In genomic region chr2:25331470-25331869, GRCm38 (mm10) we compare ENCODE assay signal across 7 mouse cellular contexts. TPM values are rescaled to one million over a fixed set of nuclear protein-coding genes. Genes with fewer than 3 reads are reported as not detected.
A peak's percentile ranks its signal among the peaks of the same experiment; 100 is the strongest.
DNase-seq lines count a peak whose midpoint lies in the region; ATAC-seq and TF ChIP-seq lines count a peak whose summit lies in the region.

No protein-coding gene starts in this region.

- no peak overlapping the region for H3K27ac ChIP-seq in thymus, adult 2 months (ENCODE audit: control insufficient read depth, insufficient read depth, low read length)
- peak overlapping the region; percentile 92 for H3K27ac ChIP-seq in forebrain, embryonic 10.5 days
- no peak overlapping the region for H3K27ac ChIP-seq in liver, embryonic 11.5 days (ENCODE audit: low read depth, low read length)

- peaks cover 14% of the 10 kb centered on the region for H3K4me1 ChIP-seq in thymus, adult 2 months (replicated peaks; ENCODE audit: control insufficient read depth, insufficient read depth, low read length)
- peaks cover 21% of the 10 kb centered on the region for H3K4me1 ChIP-seq in forebrain, embryonic 10.5 days
- peaks cover 13% of the 10 kb centered on the region for H3K4me1 ChIP-seq in liver, embryonic 11.5 days (replicated peaks; ENCODE audit: control insufficient read depth, insufficient read depth, low read length)

- no peaks in the 10 kb centered on the region for H3K9me3 ChIP-seq in forebrain, embryonic 10.5 days
- no peaks in the 10 kb centered on the region for H3K9me3 ChIP-seq in liver, embryonic 11.5 days (ENCODE audit: control insufficient read depth, low read length)

- TF ChIP-seq POLR2A in thymus, adult 2 months (IDR thresholded peaks at IDR 0.05; ENCODE audit: control insufficient read depth, extremely low read depth, insufficient read depth, low read length, poor library complexity), result no peak

- DNase-seq in thymus, adult 2 months, result no peak
- no peak for DNase-seq in thymus, postnatal 36 days
- DNase-seq in forebrain, embryonic 10.5 days (ENCODE audit: extremely low spot score, low spot score), result no peak
- no peak for DNase-seq in liver, embryonic 11.5 days (ENCODE audit: low spot score)
- no peak for DNase-seq in urinary bladder, adult 18-20 months (ENCODE audit: low spot score in 2 of 2)
- no peak for DNase-seq in urinary bladder, postnatal 36 days (ENCODE audit: low spot score in 2 of 2)
- DNase-seq in layer of hippocampus, postnatal 25 days (ENCODE audit: extremely low spot score in 1 of 2, low spot score in 1 of 2), result no peak

- H3K4me3 ChIP-seq in thymus, adult 2 months (ENCODE audit: control insufficient read depth, insufficient read depth, low read length), result peak overlapping the region; percentile 64; the same call in 1 of the 2 replicates
- H3K4me3 ChIP-seq in forebrain, embryonic 10.5 days, result peak overlapping the region; percentile 93
- H3K4me3 ChIP-seq in liver, embryonic 11.5 days (ENCODE audit: low read depth, low read length), result peak overlapping the region; percentile 88

- WGBS in thymus, adult 2 months, result 63% methylated on average over 9 of the region's 9 CpGs
- WGBS in forebrain, embryonic 10.5 days, result 64% methylated on average over 9 of the region's 9 CpGs
- WGBS in liver, embryonic 11.5 days, result 45% methylated on average over 9 of the region's 9 CpGs

- H3K27me3 ChIP-seq in thymus, adult 2 months (ENCODE audit: control insufficient read depth, insufficient read depth, low read length), result no peaks in the 10 kb centered on the region
- H3K27me3 ChIP-seq in forebrain, embryonic 10.5 days (ENCODE audit: poor library complexity, severe bottlenecking), result no peaks in the 10 kb centered on the region
- H3K27me3 ChIP-seq in liver, embryonic 11.5 days (replicated peaks; ENCODE audit: control insufficient read depth, insufficient read depth, low read length), result no peaks in the 10 kb centered on the region

- peak overlapping the region; percentile 91 for H3K9ac ChIP-seq in liver, embryonic 11.5 days (ENCODE audit: low read depth, low read length)

- no peak for ATAC-seq in liver, embryonic 11.5 days (replicated peaks; ENCODE audit: low FRiP score)

- no peak for TF ChIP-seq CTCF in thymus, adult 2 months (IDR thresholded peaks at IDR 0.05; ENCODE audit: borderline replicate concordance, control insufficient read depth, extremely low read depth, insufficient read depth, low read length, poor library complexity)

- peak overlapping the region; percentile 75 for H3K4me2 ChIP-seq in liver, embryonic 11.5 days

- H3K36me3 ChIP-seq in thymus, adult 2 months (ENCODE audit: control insufficient read depth, insufficient read depth, low read length), result peaks cover 4% of the 10 kb centered on the region
- peaks cover 30% of the 10 kb centered on the region for H3K36me3 ChIP-seq in forebrain, embryonic 10.5 days (replicated peaks)
- H3K36me3 ChIP-seq in liver, embryonic 11.5 days (ENCODE audit: control insufficient read depth, insufficient read depth, low read length), result peaks cover 14% of the 10 kb centered on the region

RNA-seq across cellular contexts. Expression of gene Man1b1, which starts 0.7 kb away (rescaled TPM):
- polyA plus RNA-seq in thymus, adult 2 months (2012; rRNA removed), result 23.1 and 26.3 TPM in 2 replicates
- 53.5 and 58.9 TPM in 2 replicates for polyA plus RNA-seq in forebrain, embryonic 10.5 days (2016; fragmentation: Nextera tagmentation; extraction: Ambion mirVana)
- 48.3 and 62.9 TPM in 2 replicates for polyA plus RNA-seq in liver, embryonic 11.5 days (2014; fragmentation: Nextera tagmentation; extraction: Ambion mirVana)
- 10 to 100 TPM; 53.7 to 56.1 TPM for total RNA-seq in layer of hippocampus, postnatal 25 days (2021)

RNA-seq across cellular contexts. Expression of gene Grin1, which starts 12.5 kb away (rescaled TPM):
- polyA plus RNA-seq in thymus, adult 2 months (2012; rRNA removed), result 0.50 TPM in 2 replicates
- 0.87 and 1.3 TPM in 2 replicates for polyA plus RNA-seq in forebrain, embryonic 10.5 days (2016; fragmentation: Nextera tagmentation; extraction: Ambion mirVana)
- 1.0 and 1.6 TPM in 2 replicates for polyA plus RNA-seq in liver, embryonic 11.5 days (2014; fragmentation: Nextera tagmentation; extraction: Ambion mirVana)
- total RNA-seq in layer of hippocampus, postnatal 25 days (2021), result 100 to 1,000 TPM; 405 to 487 TPM

RNA-seq across cellular contexts. Expression of gene Dpp7, which starts 24.7 kb away (rescaled TPM):
- 24.5 and 25.6 TPM in 2 replicates for polyA plus RNA-seq in thymus, adult 2 months (2012; rRNA removed)
- 17.6 and 21.8 TPM in 2 replicates for polyA plus RNA-seq in forebrain, embryonic 10.5 days (2016; fragmentation: Nextera tagmentation; extraction: Ambion mirVana)
- polyA plus RNA-seq in liver, embryonic 11.5 days (2014; fragmentation: Nextera tagmentation; extraction: Ambion mirVana), result 17.4 and 18.3 TPM in 2 replicates
- 10 to 100 TPM; 30.7 to 31.7 TPM for total RNA-seq in layer of hippocampus, postnatal 25 days (2021)

RNA-seq across cellular contexts. Expression of gene Uap1l1, which starts 34.0 kb away (rescaled TPM):
- 23.0 and 24.4 TPM in 2 replicates for polyA plus RNA-seq in thymus, adult 2 months (2012; rRNA removed)
- 7.3 and 7.9 TPM in 2 replicates for polyA plus RNA-seq in forebrain, embryonic 10.5 days (2016; fragmentation: Nextera tagmentation; extraction: Ambion mirVana)
- 15.6 and 17.8 TPM in 2 replicates for polyA plus RNA-seq in liver, embryonic 11.5 days (2014; fragmentation: Nextera tagmentation; extraction: Ambion mirVana)
- 10 to 100 TPM; 14.2 to 14.3 TPM for total RNA-seq in layer of hippocampus, postnatal 25 days (2021)

RNA-seq across cellular contexts. Expression of gene Sapcd2, which starts 40.7 kb away (rescaled TPM):
- 29.7 and 45.2 TPM in 2 replicates for polyA plus RNA-seq in thymus, adult 2 months (2012; rRNA removed)
- polyA plus RNA-seq in forebrain, embryonic 10.5 days (2016; fragmentation: Nextera tagmentation; extraction: Ambion mirVana), result 93.7 and 96.1 TPM in 2 replicates
- 45.3 and 51.0 TPM in 2 replicates for polyA plus RNA-seq in liver, embryonic 11.5 days (2014; fragmentation: Nextera tagmentation; extraction: Ambion mirVana)
- 1 to 10 TPM; 5.8 to 6.0 TPM for total RNA-seq in layer of hippocampus, postnatal 25 days (2021)
